Mouse (Mus musculus) leukemia stem cell, adult 10-12 weeks (primary cell): ENCODE data around the gene Atp11c. TPM values are rescaled to one million over a fixed set of nuclear protein-coding genes. Genes with fewer than 3 reads are reported as not detected.

Source experiments
- polyA plus RNA-seq: library from polyadenylated mRNA; stranded (reverse); fragments of >175 nt; gene quantifications from 2 replicates; pipeline ENCODE4 v1.2.3, GENCODE M21; 2012; ENCODE audit warnings: low replicate concordance

Atp11c gene
- polyA plus RNA-seq: 1.6 and 1.8 TPM in 2 replicates

DNA sequence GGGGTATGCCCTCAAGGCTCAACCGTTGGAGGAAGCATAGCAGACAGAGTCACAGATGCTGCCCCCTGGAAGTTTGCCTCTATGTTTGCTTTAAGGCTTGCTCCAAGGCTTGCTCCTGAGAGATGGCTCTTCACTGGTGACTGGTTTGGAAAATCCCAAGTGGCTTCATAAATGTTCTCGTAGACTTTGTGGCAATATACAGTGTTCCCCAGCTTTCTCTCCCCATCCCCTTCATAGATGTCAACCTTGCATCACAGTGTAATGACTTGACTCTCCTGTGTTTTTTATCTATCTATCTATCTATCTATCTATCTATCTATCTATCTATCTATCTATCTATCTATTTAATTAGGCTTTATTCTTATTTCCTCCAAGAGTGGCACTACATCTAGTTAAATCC is at the start of gene Atp11c:
Gene Atp11c, minus strand, starts transcription at position 101 of the 400 bp plus-strand sequence.

DNA sequence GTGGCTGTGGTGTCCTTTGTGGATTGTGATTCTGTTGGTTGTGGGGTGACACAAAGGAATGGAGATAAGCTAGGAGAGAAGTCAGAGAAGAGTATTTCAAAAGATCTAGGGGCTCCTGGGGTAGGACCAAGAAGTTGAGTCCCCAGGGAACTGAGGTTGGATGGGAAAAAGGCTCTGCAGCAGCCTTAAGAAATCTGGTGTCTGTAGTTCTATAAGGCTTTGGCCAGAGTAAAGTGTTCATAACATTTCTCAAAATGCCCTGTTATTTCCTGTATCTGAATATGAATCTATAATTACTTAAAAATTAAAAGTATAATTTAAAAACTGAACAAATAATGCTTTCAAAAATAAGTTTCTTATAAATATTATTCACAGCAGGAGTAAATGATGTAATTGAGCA is 53.3 kb downstream of the Atp11c start, which contains the start of gene Gm7073:
Gene Gm7073, minus strand, starts transcription at position 101 of the 400 bp plus-strand sequence.

DNA sequence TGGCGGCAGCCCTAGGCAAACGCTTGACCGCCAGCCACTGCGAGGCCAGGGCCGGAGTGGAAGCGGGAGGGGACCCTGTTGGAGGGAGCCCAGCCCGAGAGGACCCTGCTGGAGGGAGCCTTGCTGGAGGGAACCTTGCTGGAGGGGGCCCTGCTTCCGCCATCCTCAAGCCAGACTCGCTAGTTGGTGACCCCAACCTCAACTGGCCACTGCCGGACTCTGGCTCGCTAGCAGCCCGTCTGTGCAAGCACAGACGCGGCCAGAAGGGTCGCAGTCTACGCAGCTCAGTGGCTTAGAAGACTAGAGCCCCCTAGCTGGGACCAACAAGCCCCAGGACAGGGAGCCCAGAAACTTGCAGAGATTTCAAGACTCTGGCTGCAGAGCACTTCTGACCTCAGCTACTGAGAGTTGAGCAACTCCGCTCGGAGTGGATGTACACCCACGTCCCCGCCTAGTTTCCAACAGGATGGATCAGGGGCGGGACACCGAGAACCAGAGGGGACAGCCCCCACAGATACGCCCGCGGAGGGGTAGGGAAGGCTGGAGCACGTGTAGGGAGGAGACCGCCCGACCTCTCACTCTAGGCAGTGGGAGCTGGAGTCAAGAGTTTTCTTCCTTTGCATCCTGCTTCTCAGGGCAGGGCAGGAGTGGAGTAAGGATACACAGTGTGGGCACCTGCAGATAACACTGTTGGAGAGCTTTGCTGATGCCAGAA is 413.6 kb downstream of the Atp11c start, which contains the start of gene Mcf2:
Gene Mcf2, minus strand, starts transcription at position 346 of the 715 bp plus-strand sequence.

Other genes with a start within 250 kb of the Atp11c start
- not detected in 2 replicates for gene Gm7073, start 53.4 kb downstream of the Atp11c start, polyA plus RNA-seq